Mouse (Mus musculus) embryonic fibroblast, embryonic 13.5 days (primary cell): ENCODE measurements around the gene Tspan7. TPM values are rescaled to one million over a fixed set of nuclear protein-coding genes. Genes with fewer than 3 reads are reported as not detected.

Source experiments
- H3K27ac ChIP-seq: 2 replicates; pipeline ENCODE4 v1.5.1; 2012; ENCODE audit warnings: low read length, control low read depth, inconsistent platforms; ENCODE audit not compliant: insufficient read depth
- H3K4me1 ChIP-seq: 2 replicates; pipeline ENCODE4 v1.6.1; 2011; ENCODE audit warnings: low read length; ENCODE audit not compliant: control insufficient read depth, insufficient read depth
- H3K4me3 ChIP-seq: 2 replicates; pipeline ENCODE4 v1.5.1; 2011; ENCODE audit warnings: mild to moderate bottlenecking, control low read depth, low read length; ENCODE audit not compliant: insufficient read depth
- CTCF ChIP-seq: IDR thresholded peaks from 2 replicates; pipeline ENCODE4 v1.5.1; 2011; ENCODE audit warnings: mild to moderate bottlenecking, control low read depth, low read length, moderate library complexity, borderline replicate concordance; ENCODE audit not compliant: insufficient read depth
- POLR2A ChIP-seq: IDR thresholded peaks from 2 replicates; pipeline ENCODE4 v1.6.1; 2011; ENCODE audit warnings: low read depth, mild to moderate bottlenecking, control low read depth, low read length, moderate library complexity
- polyA plus RNA-seq: library from polyadenylated mRNA; stranded (reverse); fragments of >200 nt; gene quantifications from 2 replicates; pipeline ENCODE4 v1.2.4, GENCODE M21; 2011; ENCODE audit warnings: low read depth; ENCODE audit not compliant: missing spikeins, insufficient read length

Gene Tspan7
- polyA plus RNA-seq, 1 experiment = 16.2 TPM

- no peaks in the 10 kb centered on the region for H3K4me1 ChIP-seq
- no peak overlapping the region for H3K27ac ChIP-seq
- H3K4me3 ChIP-seq = no peak overlapping the region
- TF ChIP-seq POLR2A = no peak
- no peak for TF ChIP-seq CTCF
Observed at GRCm38 (mm10) chrX:10539482-10540166, 54.7 kb downstream of the Tspan7 start.

GRCm38 (mm10) chrX:10546840-10547239 is 61.9 kb downstream of the Tspan7 start:
- no peaks in the 10 kb centered on the region for H3K4me1 ChIP-seq
- no peak overlapping the region for H3K4me3 ChIP-seq
- H3K27ac ChIP-seq = no peak overlapping the region
- TF ChIP-seq POLR2A = no peak
- TF ChIP-seq CTCF = no peak

GRCm38 (mm10) chrX:10549708-10550107 is 64.8 kb downstream of the Tspan7 start:
- H3K4me3 ChIP-seq = no peak overlapping the region
- H3K27ac ChIP-seq = no peak overlapping the region
- H3K4me1 ChIP-seq = no peaks in the 10 kb centered on the region; the same call in 1 of the 2 replicates
- TF ChIP-seq CTCF = no peak
- no peak for TF ChIP-seq POLR2A

GRCm38 (mm10) chrX:10556899-10557298 is 71.9 kb downstream of the Tspan7 start:
- no peaks in the 10 kb centered on the region; the same call in 1 of the 2 replicates for H3K4me1 ChIP-seq
- TF ChIP-seq POLR2A = no peak
- no peak overlapping the region for H3K27ac ChIP-seq
- H3K4me3 ChIP-seq = no peak overlapping the region

GRCm38 (mm10) chrX:10557596-10557995 is 72.6 kb downstream of the Tspan7 start:
- no peak overlapping the region for H3K27ac ChIP-seq
- TF ChIP-seq POLR2A = no peak
- no peak for TF ChIP-seq CTCF
- H3K4me1 ChIP-seq = no peaks in the 10 kb centered on the region
- no peak overlapping the region for H3K4me3 ChIP-seq

- H3K27ac ChIP-seq = no peak overlapping the region
- no peak overlapping the region for H3K4me3 ChIP-seq
- TF ChIP-seq POLR2A = no peak
- no peak for TF ChIP-seq CTCF
- no peaks in the 10 kb centered on the region for H3K4me1 ChIP-seq
Observed at GRCm38 (mm10) chrX:10558625-10559024, 73.7 kb downstream of the Tspan7 start.

- H3K27ac ChIP-seq = no peak overlapping the region
- no peak for TF ChIP-seq CTCF
- TF ChIP-seq POLR2A = no peak
Observed at GRCm38 (mm10) chrX:10565811-10566210, 80.9 kb downstream of the Tspan7 start.

GRCm38 (mm10) chrX:10574523-10574922 is 89.6 kb downstream of the Tspan7 start:
- Histone ChIP-seq H3K27ac (no peak overlapping the region), H3K4me1 (no peaks in the 10 kb centered on the region), H3K4me3 (no peak overlapping the region)
- no peak for TF ChIP-seq CTCF
- no peak for TF ChIP-seq POLR2A

More at GRCm38 (mm10) chrX:10565811-10566210, 80.9 kb downstream of the Tspan7 start:
- Histone ChIP-seq H3K4me3 (no peak overlapping the region), H3K4me1 (no peaks in the 10 kb centered on the region)

- Histone ChIP-seq H3K27ac (no peak overlapping the region), H3K4me1 (no peaks in the 10 kb centered on the region), H3K4me3 (no peak overlapping the region)
- TF ChIP-seq POLR2A (no peak), CTCF (no peak)
Observed at GRCm38 (mm10) chrX:10575406-10575805, 90.4 kb downstream of the Tspan7 start.

- no peaks in the 10 kb centered on the region for H3K4me1 ChIP-seq
- H3K27ac ChIP-seq = no peak overlapping the region
- TF ChIP-seq POLR2A (no peak), CTCF (no peak)
- H3K4me3 ChIP-seq = no peak overlapping the region
Observed at GRCm38 (mm10) chrX:10576349-10576748, 91.4 kb downstream of the Tspan7 start.

GRCm38 (mm10) chrX:10577356-10577755 is 92.4 kb downstream of the Tspan7 start:
- no peaks in the 10 kb centered on the region for H3K4me1 ChIP-seq
- no peak overlapping the region for H3K27ac ChIP-seq
- TF ChIP-seq POLR2A (no peak), CTCF (no peak)
- H3K4me3 ChIP-seq = no peak overlapping the region
